Mouse (Mus musculus) olfactory bulb, adult 2 months (tissue): ENCODE data around the gene Pnrc1. TPM values are rescaled to one million over a fixed set of nuclear protein-coding genes. Genes with fewer than 3 reads are reported as not detected.
A peak's percentile ranks its signal among the peaks of the same experiment; 100 is the strongest.

Source experiments
- H3K27ac ChIP-seq: fragments of 200-500 bp; 2 replicates; pipeline ENCODE4 v1.5.1; 2012; ENCODE audit warnings: low read depth, low read length; ENCODE audit not compliant: insufficient read depth
- H3K4me1 ChIP-seq: fragments of 200-500 bp; 2 replicates; pipeline ENCODE4 v1.6.1; 2012; ENCODE audit warnings: low read length; ENCODE audit not compliant: control insufficient read depth, insufficient read depth
- H3K4me3 ChIP-seq: fragments of 200-500 bp; 2 replicates; pipeline ENCODE4 v1.5.1; 2012; ENCODE audit warnings: mild to moderate bottlenecking, low read depth, low read length, moderate library complexity; ENCODE audit not compliant: insufficient read depth
- CTCF ChIP-seq: fragments of 200-500 bp; IDR thresholded peaks from 2 replicates; pipeline ENCODE4 v1.5.1; 2012; ENCODE audit warnings: low read depth, mild to moderate bottlenecking, low read length, moderate library complexity; ENCODE audit not compliant: insufficient read depth
- POLR2A ChIP-seq: fragments of 200-500 bp; IDR thresholded peaks from 2 replicates; pipeline ENCODE4 v1.6.1; 2012; ENCODE audit warnings: mild to moderate bottlenecking, low read depth, low read length, moderate library complexity; ENCODE audit not compliant: insufficient read depth
- WGBS: fragments of 180-500 bp; shearing (Covaris S2); methylation state at CpG from one replicate; pipeline ENCODE4 v1.1.7; 2018; 5-methylcytosine and 5-hydroxymethylcytosine counted together
- polyA plus RNA-seq: library from polyadenylated mRNA; stranded (reverse); fragments of >200 nt; gene quantifications from 2 replicates; pipeline ENCODE4 v1.2.4, GENCODE M21; 2012; ENCODE audit warnings: low replicate concordance; ENCODE audit not compliant: missing spikeins, insufficient read depth, insufficient read length

The Pnrc1 gene
- polyA plus RNA-seq, 1 experiment, result not detected

- H3K4me3 ChIP-seq, result no peak overlapping the region
- no peak overlapping the region for H3K27ac ChIP-seq
- TF ChIP-seq CTCF, result no peak
- no peak for TF ChIP-seq POLR2A
- WGBS, result 94% methylated on average over 1 of the region's 1 CpGs
- H3K4me1 ChIP-seq, result peaks cover 3% of the 10 kb centered on the region
Observed at GRCm38 (mm10) chr4:33249716-33250230, 40.2 kb downstream of the Pnrc1 start.

GRCm38 (mm10) chr4:33248915-33249314 is 41.0 kb downstream of the Pnrc1 start:
- Histone ChIP-seq H3K27ac (peak overlapping the region; percentile 39; the same call in 1 of the 2 replicates), H3K4me1 (peaks cover 3% of the 10 kb centered on the region), H3K4me3 (peak overlapping the region; percentile 34)
- WGBS, result under 1% methylated on average over 4 of the region's 4 CpGs
- TF ChIP-seq POLR2A (no peak), CTCF (no peak)

- WGBS, result under 1% methylated on average over 88 of the region's 88 CpGs
- TF ChIP-seq POLR2A (peak; percentile 98), CTCF (no peak)
- H3K4me3 ChIP-seq, result peak overlapping the region; percentile 89
- peak overlapping the region; percentile 99 for H3K27ac ChIP-seq
- peaks cover 3% of the 10 kb centered on the region for H3K4me1 ChIP-seq
Observed at GRCm38 (mm10) chr4:33248062-33248889, 41.7 kb downstream of the Pnrc1 start.

GRCm38 (mm10) chr4:33247479-33248053 is 42.4 kb downstream of the Pnrc1 start:
- under 1% methylated on average over 60 of the region's 60 CpGs for WGBS
- H3K4me3 ChIP-seq, result peak overlapping the region; percentile 89
- no peak for TF ChIP-seq CTCF
- no peak; the same call in 1 of the 2 replicates for TF ChIP-seq POLR2A
- peak overlapping the region; percentile 99 for H3K27ac ChIP-seq
- peaks cover 3% of the 10 kb centered on the region for H3K4me1 ChIP-seq

- TF ChIP-seq CTCF (no peak), POLR2A (no peak)
- Histone ChIP-seq H3K27ac (no peak overlapping the region), H3K4me1 (peaks cover 3% of the 10 kb centered on the region), H3K4me3 (no peak overlapping the region)
- 65% methylated on average over 14 of the region's 14 CpGs for WGBS
Observed at GRCm38 (mm10) chr4:33245853-33246395, 44.0 kb downstream of the Pnrc1 start.

GRCm38 (mm10) chr4:33243921-33244320 is 46.0 kb downstream of the Pnrc1 start:
- H3K4me3 ChIP-seq, result no peak overlapping the region
- 50% methylated on average over 4 of the region's 4 CpGs for WGBS
- peaks cover 3% of the 10 kb centered on the region for H3K4me1 ChIP-seq
- no peak for TF ChIP-seq POLR2A
- no peak for TF ChIP-seq CTCF
- no peak overlapping the region for H3K27ac ChIP-seq

- Histone ChIP-seq H3K4me3 (no peak overlapping the region), H3K4me1 (peaks cover 3% of the 10 kb centered on the region), H3K27ac (no peak overlapping the region)
- WGBS, result 69% methylated on average over 12 of the region's 12 CpGs
- TF ChIP-seq POLR2A (no peak), CTCF (no peak)
Observed at GRCm38 (mm10) chr4:33243016-33243758, 46.8 kb downstream of the Pnrc1 start.

GRCm38 (mm10) chr4:33242536-33242935 is 47.4 kb downstream of the Pnrc1 start:
- no peak for TF ChIP-seq CTCF
- no peak for TF ChIP-seq POLR2A
- no peak overlapping the region for H3K4me3 ChIP-seq
- 52% methylated on average over 5 of the region's 5 CpGs for WGBS
- H3K27ac ChIP-seq, result no peak overlapping the region
- peaks cover 3% of the 10 kb centered on the region for H3K4me1 ChIP-seq

- no peak for TF ChIP-seq POLR2A
- TF ChIP-seq CTCF, result no peak
- H3K27ac ChIP-seq, result no peak overlapping the region
- H3K4me3 ChIP-seq, result no peak overlapping the region
- H3K4me1 ChIP-seq, result no peaks in the 10 kb centered on the region
- 93% methylated on average over 18 of the region's 18 CpGs for WGBS
Observed at GRCm38 (mm10) chr4:33230881-33231280, 59.1 kb downstream of the Pnrc1 start.
